Mouse (Mus musculus) heart, embryonic 15.5 days (tissue): ENCODE results near the gene Map4k3. TPM values are rescaled to one million over a fixed set of nuclear protein-coding genes. Genes with fewer than 3 reads are reported as not detected.
"Not testable (repeated sequence)": the region's sequence is repeated elsewhere in the genome, so short reads cannot be mapped to it uniquely, and the experiment has no call there.

Experiments used
- ATAC-seq: fragments of 200-750 bp; cut with Nextera tagmentation; replicated peaks from 2 replicates; pipeline ENCODE4 v1.8.0; 2017; ENCODE audit warnings: low read depth, moderate TSS enrichment; ENCODE audit not compliant: insufficient number of reproducible peaks, insufficient read depth, low FRiP score
- H3K27ac ChIP-seq: fragments of 300-500 bp; sonication (generic); 2 replicates; pipeline ENCODE4 v1.5.1; 2015; ENCODE audit warnings: mild to moderate bottlenecking, inconsistent platforms
- H3K27me3 ChIP-seq: fragments of 300-500 bp; sonication (generic); 2 replicates; pipeline ENCODE4 v1.6.1; 2015; ENCODE audit warnings: inconsistent platforms
- H3K36me3 ChIP-seq: fragments of 300-500 bp; sonication (generic); 2 replicates; pipeline ENCODE4 v1.6.1; 2015; ENCODE audit warnings: mild to moderate bottlenecking, inconsistent platforms
- H3K4me1 ChIP-seq: fragments of 300-500 bp; sonication (generic); replicated peaks from 2 replicates; pipeline ENCODE4 v1.6.1; 2015; ENCODE audit warnings: inconsistent platforms
- H3K4me2 ChIP-seq: fragments of 300-500 bp; sonication (generic); 2 replicates; pipeline ENCODE4 v1.6.1; 2015; ENCODE audit warnings: inconsistent platforms, mild to moderate bottlenecking, moderate library complexity
- H3K4me3 ChIP-seq: fragments of 300-500 bp; sonication (generic); 2 replicates; pipeline ENCODE4 v1.5.1; 2015; ENCODE audit warnings: mild to moderate bottlenecking, inconsistent platforms
- H3K9ac ChIP-seq: fragments of 300-500 bp; sonication (generic); 2 replicates; pipeline ENCODE4 v1.6.1; 2015; ENCODE audit warnings: mild to moderate bottlenecking, inconsistent platforms
- H3K9me3 ChIP-seq: fragments of 300-500 bp; sonication (generic); replicated peaks from 2 replicates; pipeline ENCODE4 v1.6.1; 2016; ENCODE audit warnings: inconsistent platforms
- WGBS: fragments of 180-500 bp; shearing (Covaris S2); methylation state at CpG from one replicate; pipeline ENCODE4 v1.1.7; 2015; ENCODE audit warnings: mixed read lengths; 5-methylcytosine and 5-hydroxymethylcytosine counted together
- polyA plus RNA-seq: library from polyadenylated mRNA; unstranded; fragments of >200 nt; fragmentation: Nextera tagmentation; extraction: Ambion mirVana; gene quantifications from 2 replicates; pipeline ENCODE4 v1.2.1, GENCODE M21; 2015

Map4k3 gene
- polyA plus RNA-seq, 1 experiment from 2014 or later = 17.9 TPM

- Histone ChIP-seq H3K4me1 (no peaks in the 10 kb centered on the region), H3K4me2 (no peak overlapping the region), H3K36me3 (no peaks in the 10 kb centered on the region), H3K27me3 (no peaks in the 10 kb centered on the region), H3K9ac (no peak overlapping the region), H3K27ac (no peak overlapping the region), H3K4me3 (no peak overlapping the region), H3K9me3 (no peaks in the 10 kb centered on the region)
- WGBS = 82% methylated on average over 20 of the region's 20 CpGs
- no peak for ATAC-seq
Observed at GRCm38 (mm10) chr17:80543646-80544045, 184.6 kb downstream of the Map4k3 start.

- Histone ChIP-seq H3K4me3 (no peak overlapping the region), H3K9me3 (no peaks in the 10 kb centered on the region), H3K4me2 (no peak overlapping the region), H3K36me3 (no peaks in the 10 kb centered on the region), H3K27me3 (no peaks in the 10 kb centered on the region), H3K27ac (no peak overlapping the region), H3K4me1 (no peaks in the 10 kb centered on the region), H3K9ac (no peak overlapping the region)
- ATAC-seq = no peak
- 64% methylated on average over 6 of the region's 6 CpGs for WGBS
Observed at GRCm38 (mm10) chr17:80537136-80537535, 191.1 kb downstream of the Map4k3 start.

GRCm38 (mm10) chr17:80535633-80536032 is 192.7 kb downstream of the Map4k3 start:
- Histone ChIP-seq H3K4me2 (no peak overlapping the region), H3K27me3 (no peaks in the 10 kb centered on the region), H3K9me3 (no peaks in the 10 kb centered on the region), H3K36me3 (no peaks in the 10 kb centered on the region), H3K4me3 (no peak overlapping the region), H3K9ac (no peak overlapping the region), H3K27ac (no peak overlapping the region), H3K4me1 (no peaks in the 10 kb centered on the region)
- WGBS = 45% methylated on average over 6 of the region's 6 CpGs
- ATAC-seq = no peak

GRCm38 (mm10) chr17:80531351-80531750 is 196.9 kb downstream of the Map4k3 start:
- H3K9me3 ChIP-seq, H3K9ac ChIP-seq, H3K27me3 ChIP-seq, H3K4me3 ChIP-seq, ATAC-seq, H3K4me1 ChIP-seq, H3K36me3 ChIP-seq, H3K4me2 ChIP-seq, H3K27ac ChIP-seq: not testable (repeated sequence)
- WGBS = 42% methylated on average over 2 of the region's 2 CpGs

Other genes with a start within 250 kb of the Map4k3 start
- gene Sos1, start 248.0 kb downstream of the Map4k3 start, polyA plus RNA-seq = 2.5 and 3.1 TPM in 2 replicates
- gene Cdkl4, start 150.7 kb downstream of the Map4k3 start, polyA plus RNA-seq = 0.06 and 0.14 TPM in 2 replicates
- gene Tmem178, start 216.1 kb upstream of the Map4k3 start, polyA plus RNA-seq = 5.5 TPM in 2 replicates